Mouse (Mus musculus): Measurements from ENCODE around the gene Myo15b.
"Not testable (repeated sequence)": the region's sequence is repeated elsewhere in the genome, so short reads cannot be mapped to it uniquely, and the experiment has no call there.

Myo15b gene

DNA sequence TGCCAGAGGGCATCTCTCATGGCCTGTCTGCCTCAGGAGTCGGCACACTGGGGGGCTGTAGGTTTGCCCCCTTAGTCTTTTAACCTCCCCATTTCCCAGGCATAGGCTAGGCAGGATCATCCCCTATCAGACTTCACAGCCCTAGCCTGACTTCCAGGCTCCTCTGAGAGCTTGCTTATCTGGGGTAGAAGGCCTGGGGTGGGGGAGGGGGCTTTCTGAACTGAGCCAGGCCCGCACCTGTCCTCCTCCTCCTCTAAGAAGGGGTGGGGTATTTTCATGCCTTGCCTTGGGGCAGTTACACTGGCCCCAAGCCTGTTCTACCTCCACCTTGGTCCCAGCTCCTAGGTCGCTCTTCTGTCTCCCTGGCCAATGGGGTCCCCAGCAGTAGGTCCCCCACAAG, 26.7 kb upstream of the Myo15b start:
- DNase-seq: no peak

DNA sequence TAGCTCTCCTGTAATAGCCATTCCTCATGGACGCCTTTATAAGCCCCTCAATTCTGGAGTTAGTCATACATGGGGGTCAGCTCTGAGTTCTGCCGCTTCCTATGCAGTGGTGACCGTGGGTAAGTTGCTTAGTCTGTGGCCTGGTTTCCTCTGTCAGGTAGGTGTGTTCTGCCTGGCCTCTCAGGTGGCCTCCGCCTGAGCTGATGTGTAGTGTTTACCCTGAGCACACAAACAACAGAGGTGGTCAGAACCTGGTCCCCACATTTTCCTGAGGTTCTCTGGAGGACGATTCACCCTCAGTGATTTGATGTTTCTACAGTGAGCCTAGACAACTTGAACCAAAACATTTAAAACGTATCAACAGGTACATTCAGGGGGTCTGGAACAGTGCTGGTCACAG, 26.1 kb upstream of the Myo15b start:
- DNase-seq: no peak

DNA sequence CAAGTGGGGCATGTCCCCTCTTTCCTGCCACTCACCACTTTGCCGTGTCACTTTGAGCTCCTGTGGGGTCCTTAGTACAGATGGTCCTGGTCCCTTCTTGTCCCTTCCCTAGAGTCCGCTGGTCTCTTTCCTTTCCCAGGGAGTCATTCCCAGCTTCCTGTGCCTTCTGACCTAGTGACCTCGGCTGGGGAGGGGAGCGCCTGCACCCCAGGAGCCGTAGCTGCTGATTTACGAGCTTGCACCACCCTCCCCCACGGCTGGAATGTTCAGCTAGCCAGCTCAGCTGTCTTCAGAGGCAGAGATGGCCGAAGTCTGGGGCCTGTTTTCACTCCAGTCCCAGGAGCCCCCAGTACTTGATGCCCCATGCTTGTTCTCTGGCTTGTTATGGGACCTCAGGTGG, 25.7 kb upstream of the Myo15b start:
- peak; percentile 95 for DNase-seq

GRCm38 (mm10) chr11:115833021-115833513, 25.1 kb upstream of the Myo15b start:
- peak; percentile 72 for DNase-seq

- no peak for DNase-seq
These were observed 24.2 kb upstream of the Myo15b start for GRCm38 (mm10) chr11:115834033-115834432.

DNA sequence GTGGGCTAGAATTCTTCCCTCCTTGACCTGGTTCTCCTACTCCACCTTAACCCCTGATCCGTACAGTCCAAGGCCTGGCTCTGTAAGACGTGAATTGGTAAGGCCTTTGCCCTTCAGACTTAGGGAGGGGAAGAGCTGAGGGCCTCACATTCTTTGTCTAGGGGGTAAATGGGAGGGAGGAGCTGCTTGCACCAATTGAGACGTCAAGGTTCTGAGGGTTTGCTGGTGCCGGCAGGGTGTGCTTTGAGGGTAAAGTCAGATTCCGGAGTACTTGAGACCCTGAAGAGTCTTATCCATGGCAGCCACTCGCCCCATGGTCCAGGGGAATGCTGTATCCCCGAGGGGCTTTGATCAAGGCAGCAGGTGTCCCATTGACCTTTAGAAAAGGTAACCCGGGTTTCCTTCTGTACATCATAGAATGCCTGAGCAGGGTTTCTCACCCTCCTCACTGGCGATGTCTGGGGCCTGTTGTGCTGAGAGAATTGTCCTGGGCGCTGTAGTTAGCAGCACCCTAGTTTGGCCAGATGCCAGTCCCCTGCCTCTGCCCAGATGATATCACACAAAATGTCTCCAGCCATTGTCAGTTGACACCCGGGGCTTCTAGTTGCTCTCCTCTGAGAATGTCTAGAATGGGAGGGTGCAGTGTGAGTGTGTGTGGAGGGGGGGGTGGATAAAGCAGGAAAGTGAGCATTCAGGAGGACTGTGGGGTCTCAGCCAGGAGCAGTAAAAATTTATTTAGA, 21.4 kb upstream of the Myo15b start:
- DNase-seq: peak; percentile 59

GRCm38 (mm10) chr11:115837606-115838345, 20.4 kb upstream of the Myo15b start:
- no peak for DNase-seq

GRCm38 (mm10) chr11:115838895-115839311, 19.3 kb upstream of the Myo15b start:
- DNase-seq: no peak

- DNase-seq: no peak
These were observed 18.5 kb upstream of the Myo15b start for GRCm38 (mm10) chr11:115839732-115840131.

DNA sequence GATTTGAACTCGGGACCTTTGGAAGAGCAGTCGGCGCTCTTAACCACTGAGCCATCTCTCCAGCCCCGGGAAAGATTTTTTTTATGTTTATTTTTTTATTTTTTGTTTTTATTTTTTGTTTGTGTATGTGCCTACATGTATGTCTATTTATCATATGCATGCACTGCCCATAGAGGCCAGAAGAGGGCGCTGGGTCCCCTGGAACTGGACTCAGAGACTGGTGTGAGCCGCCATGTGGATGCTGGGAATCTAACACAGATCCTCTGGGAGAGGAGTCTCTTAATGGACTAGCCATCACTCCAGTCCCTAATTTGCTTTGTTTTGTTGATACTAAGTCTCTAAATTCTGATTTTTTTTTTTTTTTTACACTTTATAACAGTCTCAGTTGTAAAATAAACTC, 17.2 kb upstream of the Myo15b start:
- no peak for DNase-seq

DNA sequence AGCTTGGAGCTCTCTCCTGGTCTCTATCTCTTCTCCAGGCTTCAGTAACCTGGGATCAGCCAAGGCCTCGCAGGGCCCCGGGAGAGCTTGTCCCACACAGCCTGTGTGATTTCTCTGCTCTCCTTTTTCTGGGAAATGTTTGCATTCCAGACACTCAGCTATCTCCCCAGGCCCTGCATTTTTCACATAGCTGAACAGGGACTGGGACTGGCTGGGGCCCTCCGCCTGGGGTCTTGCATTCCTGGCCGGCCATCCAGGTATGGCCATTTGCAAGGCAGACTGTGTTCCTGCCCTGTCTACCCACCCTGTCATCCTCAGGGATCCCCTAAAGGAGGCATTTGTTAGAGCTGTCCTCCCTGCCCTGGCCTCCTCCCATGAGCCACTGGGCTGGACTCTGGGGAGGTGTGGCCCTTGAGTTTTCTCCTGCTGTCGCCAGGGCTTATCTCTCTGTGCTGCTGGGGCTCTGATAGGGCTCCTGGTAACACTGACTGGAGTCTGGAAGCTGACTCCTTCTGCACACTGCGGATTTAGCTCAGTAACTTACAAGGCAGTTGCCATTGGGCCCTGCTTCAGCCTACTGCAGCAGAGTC, 16.1 kb upstream of the Myo15b start:
- DNase-seq: no peak

GRCm38 (mm10) chr11:115843141-115843890, 14.9 kb upstream of the Myo15b start:
- DNase-seq: no peak

GRCm38 (mm10) chr11:115843891-115844239, 14.3 kb upstream of the Myo15b start:
- peak; percentile 87 for DNase-seq

DNA sequence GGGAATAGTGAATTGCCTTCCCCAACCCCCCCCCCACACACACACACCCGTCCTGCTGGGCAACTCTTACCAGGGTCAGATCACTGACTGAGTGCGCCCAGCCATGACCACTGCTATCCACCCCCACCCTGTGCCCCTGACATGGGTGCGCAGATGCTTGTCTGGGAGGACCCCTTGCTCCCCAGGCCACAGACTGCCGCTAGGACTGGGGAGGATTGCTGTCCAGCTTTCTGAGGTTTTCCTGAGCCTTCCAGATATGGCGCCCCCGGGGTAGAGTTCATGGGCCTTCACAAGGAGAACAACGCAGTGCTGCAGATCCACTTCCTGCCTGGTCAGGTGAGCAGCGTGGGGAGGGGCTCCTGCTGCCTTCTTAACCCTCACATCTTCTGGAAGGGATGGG, 14.0 kb upstream of the Myo15b start:
- peak; percentile 68 for DNase-seq

DNA sequence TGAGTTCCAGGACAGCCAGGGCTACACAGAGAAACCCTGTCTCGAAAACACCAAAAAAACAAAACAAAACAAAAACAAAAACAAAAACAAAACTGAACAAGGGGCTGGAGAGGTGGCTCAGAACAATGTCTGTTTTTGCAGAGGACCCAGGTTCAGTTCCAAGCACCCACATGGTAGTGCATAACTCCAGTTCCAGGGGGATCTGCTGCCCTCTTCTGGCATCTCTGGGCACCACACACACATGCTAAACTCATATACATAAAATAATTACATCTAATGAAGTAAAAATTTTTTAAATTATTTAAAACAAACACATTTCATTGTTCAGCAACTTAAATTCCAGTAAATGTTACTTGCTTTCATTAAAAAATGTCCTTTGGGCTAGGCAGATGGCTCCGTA, 12.4 kb upstream of the Myo15b start:
- no peak for DNase-seq

DNA sequence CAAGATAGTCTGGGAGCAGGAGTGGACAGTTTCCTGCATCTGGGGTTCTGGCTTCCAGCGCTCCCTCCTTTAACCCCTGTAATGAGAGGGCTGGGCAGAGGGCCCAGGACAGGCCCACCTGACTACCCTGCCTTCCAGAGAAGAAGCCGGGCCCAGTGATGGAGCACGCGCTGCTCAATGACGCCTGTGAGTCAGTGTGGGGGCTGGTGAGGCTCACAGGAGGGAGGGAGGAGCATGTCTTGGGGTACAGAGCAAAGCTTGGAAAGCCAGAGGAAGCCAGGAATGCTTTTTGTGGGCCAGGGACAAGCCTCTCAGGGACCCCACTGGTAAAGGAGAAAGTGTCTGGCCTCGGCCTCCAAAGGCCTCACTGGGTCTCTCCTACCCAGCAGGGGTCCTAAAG, 3.5 kb upstream of the Myo15b start:
- no peak for DNase-seq

- not testable (repeated sequence) for DNase-seq
These were observed 1.1 kb upstream of the Myo15b start for GRCm38 (mm10) chr11:115857146-115857545.

DNA sequence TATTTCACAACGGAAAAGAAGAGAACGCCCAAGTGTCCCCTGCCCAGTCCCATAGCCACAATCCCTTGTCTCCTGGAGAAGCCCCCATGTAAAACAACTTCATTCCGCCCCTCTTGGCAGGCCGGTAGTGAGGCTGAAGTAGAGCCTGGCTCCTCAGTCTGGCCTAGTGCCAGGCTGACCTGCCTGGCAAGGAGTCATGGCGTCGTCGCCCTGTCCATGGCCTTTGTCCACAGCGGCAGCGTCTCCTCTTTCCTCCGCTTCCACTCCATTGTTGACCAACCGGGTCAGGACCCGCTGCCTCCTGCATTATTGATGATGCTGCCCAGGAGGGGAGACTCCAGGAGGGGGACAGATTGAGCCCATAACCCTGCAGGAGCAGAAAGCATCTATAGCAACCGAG, 270 bp upstream of the Myo15b start:
- peak; percentile 52 for DNase-seq

DNA sequence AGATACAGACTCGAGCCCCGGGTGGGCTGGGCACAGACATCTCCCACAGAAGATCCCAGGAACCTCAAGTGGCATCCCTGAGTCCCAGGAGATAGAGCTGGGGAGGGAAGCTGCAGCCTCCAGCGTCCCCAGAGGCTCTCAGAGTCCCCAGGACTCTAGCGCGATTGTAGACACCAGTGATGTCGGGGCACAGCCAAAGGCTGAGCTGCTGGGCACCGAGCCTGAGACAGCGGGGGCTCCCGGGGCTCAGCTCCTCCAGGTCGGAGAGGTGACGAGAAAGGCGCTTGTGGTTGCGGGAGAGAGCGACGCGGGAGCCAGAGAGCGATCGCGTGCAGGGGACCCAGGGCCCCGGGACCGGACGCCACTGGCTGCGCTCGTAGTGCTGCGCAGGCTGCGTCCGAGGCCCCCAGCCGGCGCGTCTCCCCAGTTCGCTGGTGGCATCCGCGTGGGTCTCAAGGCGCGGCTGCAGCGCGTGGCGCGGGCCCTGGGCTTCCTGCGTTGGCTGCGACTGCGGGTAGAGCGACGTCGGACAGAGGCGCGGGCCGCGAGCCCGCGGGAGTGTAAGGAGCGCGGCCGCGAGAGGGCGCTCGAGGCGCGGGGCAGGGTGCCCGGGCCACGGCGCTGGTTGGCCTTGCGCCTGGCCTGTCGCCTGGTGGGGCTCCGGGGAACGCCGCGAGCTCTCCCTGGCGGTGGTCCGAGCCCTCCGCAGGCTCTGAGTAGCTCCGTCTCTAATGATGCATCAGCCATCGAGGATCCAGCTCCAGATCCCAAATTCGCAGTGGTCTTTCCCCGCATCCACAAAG, 1.1 kb downstream of the Myo15b start:
- peak; percentile 95 for DNase-seq

DNA sequence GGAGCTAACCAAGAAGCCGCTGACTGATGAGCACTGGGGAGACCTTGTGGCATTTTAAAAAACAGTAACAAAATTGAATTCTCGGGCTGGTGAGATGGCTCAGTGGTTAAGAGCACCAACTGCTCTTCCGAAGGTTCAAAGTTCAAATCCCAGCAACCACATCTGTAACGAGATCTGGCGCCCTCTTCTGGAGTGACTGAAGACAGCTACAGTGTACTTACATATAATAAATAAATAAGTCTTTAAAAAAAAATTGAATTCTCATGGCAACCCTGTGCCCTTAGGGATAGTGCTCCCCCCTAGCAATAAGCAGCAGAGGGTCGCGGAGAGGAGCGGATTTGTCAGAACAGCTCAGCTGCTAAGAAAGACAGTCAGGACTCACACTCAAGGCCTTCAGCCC, 5.7 kb downstream of the Myo15b start:
- no peak for DNase-seq

- DNase-seq: no peak
These were observed 11.2 kb downstream of the Myo15b start for GRCm38 (mm10) chr11:115869393-115869792.

GRCm38 (mm10) chr11:115872437-115872836, 14.2 kb downstream of the Myo15b start:
- no peak for DNase-seq

Measured in kidney, postnatal 10 days (tissue).